Mouse (Mus musculus) hindbrain, embryonic 14.5 days (tissue): ENCODE measurements around the gene Fntb. TPM values are rescaled to one million over a fixed set of nuclear protein-coding genes. Genes with fewer than 3 reads are reported as not detected.

Experiments used
- ATAC-seq: fragments of 200-750 bp; cut with Nextera tagmentation; 2 replicates; pipeline ENCODE4 v1.8.0; 2017; ENCODE audit warnings: moderate number of reproducible peaks, mild to moderate bottlenecking, moderate TSS enrichment, moderate library complexity; ENCODE audit not compliant: low FRiP score
- DNase-seq: peaks from one replicate; pipeline ENCODE4 v3.0.0-alpha.2; 2015; ENCODE audit warnings: low spot score
- H3K27ac ChIP-seq: fragments of 300-500 bp; sonication (generic); 2 replicates; pipeline ENCODE4 v1.5.1; 2014; ENCODE audit warnings: mild to moderate bottlenecking, moderate library complexity
- H3K27me3 ChIP-seq: fragments of 300-500 bp; sonication (generic); 2 replicates; pipeline ENCODE4 v1.6.1; 2014; ENCODE audit warnings: mild to moderate bottlenecking, low read length, mixed read lengths; ENCODE audit not compliant: control insufficient read depth, insufficient read depth
- H3K36me3 ChIP-seq: fragments of 300-500 bp; sonication (generic); replicated peaks from 2 replicates; pipeline ENCODE4 v1.6.1; 2014; ENCODE audit not compliant: control insufficient read depth, insufficient read depth
- H3K4me1 ChIP-seq: fragments of 300-500 bp; sonication (generic); replicated peaks from 2 replicates; pipeline ENCODE4 v1.6.1; 2014; ENCODE audit warnings: antibody characterized with exemption, low read length, mixed read lengths; ENCODE audit not compliant: control insufficient read depth, insufficient read depth
- H3K4me2 ChIP-seq: fragments of 300-500 bp; sonication (generic); replicated peaks from 2 replicates; pipeline ENCODE4 v1.6.1; 2014; ENCODE audit warnings: mild to moderate bottlenecking, moderate library complexity
- H3K4me3 ChIP-seq: fragments of 300-500 bp; sonication (generic); replicated peaks from 2 replicates; pipeline ENCODE4 v1.5.1; 2014; ENCODE audit warnings: mild to moderate bottlenecking, low read length
- H3K9ac ChIP-seq: fragments of 300-500 bp; sonication (generic); 2 replicates; pipeline ENCODE4 v1.6.1; 2014
- H3K9me3 ChIP-seq: fragments of 300-500 bp; sonication (generic); 2 replicates; pipeline ENCODE4 v1.6.1; 2016; ENCODE audit warnings: low read length; ENCODE audit not compliant: control insufficient read depth
- WGBS: fragments of 180-500 bp; shearing (Covaris S2); extraction: QIAGEN DNeasy Blood & Tissue Kit; methylation state at CpG from one replicate; pipeline ENCODE4 v1.1.7; 2014; 5-methylcytosine and 5-hydroxymethylcytosine counted together
- polyA plus RNA-seq: library from polyadenylated mRNA; unstranded; fragments of >200 nt; fragmentation: Nextera tagmentation; extraction: Ambion mirVana; gene quantifications from 2 replicates; pipeline ENCODE4 v1.2.1, GENCODE M21; 2014

The Fntb gene
- polyA plus RNA-seq, 1 experiment from 2014 or later, result 40.4 TPM

GRCm38 (mm10) chr12:76918113-76918512 lies 152.7 kb downstream of the Fntb start:
- no peak for DNase-seq
- no peaks in the 10 kb centered on the region for H3K27me3 ChIP-seq
- 74% methylated on average over 6 of the region's 6 CpGs for WGBS
- H3K9ac ChIP-seq, result no peak overlapping the region
- no peak overlapping the region for H3K4me2 ChIP-seq
- no peak overlapping the region for H3K4me3 ChIP-seq
- no peak overlapping the region for H3K27ac ChIP-seq
- peaks cover 4% of the 10 kb centered on the region; the same call in 1 of the 2 replicates for H3K36me3 ChIP-seq
- no peak for ATAC-seq
- H3K9me3 ChIP-seq, result no peaks in the 10 kb centered on the region
- H3K4me1 ChIP-seq, result no peaks in the 10 kb centered on the region

GRCm38 (mm10) chr12:76918855-76919254 lies 153.5 kb downstream of the Fntb start:
- H3K4me2 ChIP-seq, result no peak overlapping the region
- H3K4me3 ChIP-seq, result no peak overlapping the region
- no peak overlapping the region for H3K27ac ChIP-seq
- 72% methylated on average over 3 of the region's 3 CpGs for WGBS
- H3K9me3 ChIP-seq, result no peaks in the 10 kb centered on the region
- DNase-seq, result no peak
- H3K27me3 ChIP-seq, result no peaks in the 10 kb centered on the region
- ATAC-seq, result no peak
- no peaks in the 10 kb centered on the region for H3K4me1 ChIP-seq
- no peak overlapping the region for H3K9ac ChIP-seq
- H3K36me3 ChIP-seq, result peaks cover 4% of the 10 kb centered on the region; the same call in 1 of the 2 replicates

GRCm38 (mm10) chr12:76920398-76920797 lies 155.0 kb downstream of the Fntb start:
- no peak for DNase-seq
- Histone ChIP-seq H3K4me1 (no peaks in the 10 kb centered on the region), H3K9ac (no peak overlapping the region), H3K36me3 (peaks cover 4% of the 10 kb centered on the region; the same call in 1 of the 2 replicates), H3K4me2 (no peak overlapping the region), H3K9me3 (no peaks in the 10 kb centered on the region), H3K27me3 (no peaks in the 10 kb centered on the region), H3K4me3 (no peak overlapping the region), H3K27ac (no peak overlapping the region)
- no peak for ATAC-seq
- WGBS, result 83% methylated on average over 6 of the region's 6 CpGs

GRCm38 (mm10) chr12:76920990-76921389 lies 155.6 kb downstream of the Fntb start:
- no peak for DNase-seq
- H3K9me3 ChIP-seq, result no peaks in the 10 kb centered on the region
- no peak overlapping the region for H3K4me3 ChIP-seq
- WGBS, result 86% methylated on average over 8 of the region's 8 CpGs
- ATAC-seq, result no peak
- H3K9ac ChIP-seq, result no peak overlapping the region
- no peaks in the 10 kb centered on the region for H3K4me1 ChIP-seq
- no peaks in the 10 kb centered on the region for H3K27me3 ChIP-seq
- H3K4me2 ChIP-seq, result no peak overlapping the region
- H3K36me3 ChIP-seq, result peaks cover 4% of the 10 kb centered on the region; the same call in 1 of the 2 replicates
- no peak overlapping the region for H3K27ac ChIP-seq

GRCm38 (mm10) chr12:76923118-76923517 lies 157.7 kb downstream of the Fntb start:
- Histone ChIP-seq H3K27me3 (no peaks in the 10 kb centered on the region), H3K27ac (no peak overlapping the region), H3K9me3 (no peaks in the 10 kb centered on the region), H3K9ac (no peak overlapping the region), H3K4me1 (no peaks in the 10 kb centered on the region), H3K4me2 (no peak overlapping the region), H3K4me3 (no peak overlapping the region), H3K36me3 (no peaks in the 10 kb centered on the region; the same call in 1 of the 2 replicates)
- 95% methylated on average over 8 of the region's 8 CpGs for WGBS
- DNase-seq (no peak), ATAC-seq (no peak)

- Histone ChIP-seq H3K4me2 (no peak overlapping the region), H3K9ac (no peak overlapping the region), H3K36me3 (no peaks in the 10 kb centered on the region; the same call in 1 of the 2 replicates), H3K27ac (no peak overlapping the region), H3K4me3 (no peak overlapping the region), H3K27me3 (no peaks in the 10 kb centered on the region), H3K4me1 (no peaks in the 10 kb centered on the region), H3K9me3 (no peaks in the 10 kb centered on the region)
- no peak for ATAC-seq
- DNase-seq, result no peak
- 93% methylated on average over 10 of the region's 10 CpGs for WGBS
Measured at GRCm38 (mm10) chr12:76924904-76925604, 159.7 kb downstream of the Fntb start.

- Histone ChIP-seq H3K27ac (no peak overlapping the region), H3K9ac (no peak overlapping the region), H3K36me3 (no peaks in the 10 kb centered on the region), H3K27me3 (no peaks in the 10 kb centered on the region), H3K4me1 (no peaks in the 10 kb centered on the region), H3K4me2 (no peak overlapping the region), H3K9me3 (no peaks in the 10 kb centered on the region), H3K4me3 (no peak overlapping the region)
- no peak for DNase-seq
- no peak for ATAC-seq
- WGBS, result 89% methylated on average over 10 of the region's 10 CpGs
Measured at GRCm38 (mm10) chr12:76926338-76926945, 161.1 kb downstream of the Fntb start.

GRCm38 (mm10) chr12:76927012-76927411 lies 161.6 kb downstream of the Fntb start:
- no peak overlapping the region for H3K4me2 ChIP-seq
- no peak for ATAC-seq
- 86% methylated on average over 3 of the region's 3 CpGs for WGBS

GRCm38 (mm10) chr12:76927539-76927938 lies 162.2 kb downstream of the Fntb start:
- no peak overlapping the region for H3K9ac ChIP-seq
- no peaks in the 10 kb centered on the region for H3K9me3 ChIP-seq
- DNase-seq (no peak), ATAC-seq (no peak)
- H3K27me3 ChIP-seq, result no peaks in the 10 kb centered on the region
- H3K4me2 ChIP-seq, result no peak overlapping the region
- H3K4me1 ChIP-seq, result 0 out of 2 replicates have a peak, but pooled peaks cover 3% of the 10 kb centered on the region
- H3K27ac ChIP-seq, result no peak overlapping the region
- H3K36me3 ChIP-seq, result no peaks in the 10 kb centered on the region
- whole genome bisulfite sequencing, result 51% methylated on average over 10 of the region's 10 CpGs
- no peak overlapping the region for H3K4me3 ChIP-seq

More at GRCm38 (mm10) chr12:76927012-76927411, 161.6 kb downstream of the Fntb start:
- Histone ChIP-seq H3K27ac (no peak overlapping the region), H3K4me3 (no peak overlapping the region), H3K4me1 (0 out of 2 replicates have a peak, but pooled peaks cover 1% of the 10 kb centered on the region), H3K36me3 (no peaks in the 10 kb centered on the region), H3K9me3 (no peaks in the 10 kb centered on the region), H3K27me3 (no peaks in the 10 kb centered on the region), H3K9ac (no peak overlapping the region)
- DNase-seq, result no peak
